Mouse (Mus musculus) lung, embryonic 15.5 days (tissue): ENCODE measurements around the gene Chl1. TPM values are rescaled to one million over a fixed set of nuclear protein-coding genes. Genes with fewer than 3 reads are reported as not detected.

Experiments used
- ATAC-seq: fragments of 200-750 bp; cut with Nextera tagmentation; 2 replicates; pipeline ENCODE4 v1.8.0; 2017; ENCODE audit warnings: moderate number of reproducible peaks, borderline replicate concordance; ENCODE audit not compliant: low FRiP score, low TSS enrichment; ENCODE audit errors: extremely low read depth
- H3K27ac ChIP-seq: fragments of 300-500 bp; sonication (generic); 2 replicates; pipeline ENCODE4 v1.5.1; 2015; ENCODE audit warnings: moderate library complexity, mild to moderate bottlenecking, inconsistent platforms
- H3K27me3 ChIP-seq: fragments of 300-500 bp; sonication (generic); 2 replicates; pipeline ENCODE4 v1.6.1; 2015; ENCODE audit warnings: inconsistent platforms
- H3K36me3 ChIP-seq: fragments of 300-500 bp; sonication (generic); 2 replicates; pipeline ENCODE4 v1.6.1; 2015; ENCODE audit warnings: inconsistent platforms
- H3K4me1 ChIP-seq: fragments of 300-500 bp; sonication (generic); 2 replicates; pipeline ENCODE4 v1.6.1; 2015; ENCODE audit warnings: inconsistent platforms
- H3K4me2 ChIP-seq: fragments of 300-500 bp; sonication (generic); 2 replicates; pipeline ENCODE4 v1.6.1; 2015; ENCODE audit warnings: inconsistent platforms, mild to moderate bottlenecking, moderate library complexity
- H3K4me3 ChIP-seq: fragments of 300-500 bp; sonication (generic); 2 replicates; pipeline ENCODE4 v1.5.1; 2015; ENCODE audit warnings: mild to moderate bottlenecking, inconsistent platforms
- H3K9ac ChIP-seq: fragments of 300-500 bp; sonication (generic); 2 replicates; pipeline ENCODE4 v1.6.1; 2015; ENCODE audit warnings: inconsistent platforms
- H3K9me3 ChIP-seq: fragments of 300-500 bp; sonication (generic); 2 replicates; pipeline ENCODE4 v1.6.1; 2016; ENCODE audit warnings: inconsistent platforms
- WGBS: fragments of 180-500 bp; shearing (Covaris S2); methylation state at CpG from one replicate; pipeline ENCODE4 v1.1.7; 2015; 5-methylcytosine and 5-hydroxymethylcytosine counted together
- polyA plus RNA-seq: library from polyadenylated mRNA; unstranded; fragments of >200 nt; fragmentation: Nextera tagmentation; extraction: Ambion mirVana; gene quantifications from 2 replicates; pipeline ENCODE4 v1.2.1, GENCODE M21; 2015

The Chl1 gene
- polyA plus RNA-seq, 1 experiment from 2014 or later = 0.56 TPM

GRCm38 (mm10) chr6:103513621-103514241 lies 3.3 kb downstream of the Chl1 start:
- no peak for ATAC-seq
- Histone ChIP-seq H3K4me3 (no peak overlapping the region), H3K9me3 (no peaks in the 10 kb centered on the region), H3K27me3 (peaks cover 40% of the 10 kb centered on the region), H3K36me3 (no peaks in the 10 kb centered on the region), H3K4me1 (peaks cover 12% of the 10 kb centered on the region; the same call in 1 of the 2 replicates), H3K9ac (no peak overlapping the region), H3K4me2 (no peak overlapping the region), H3K27ac (no peak overlapping the region)
- WGBS = 56% methylated on average over 8 of the region's 8 CpGs

- 52% methylated on average over 1 of the region's 1 CpGs for WGBS
- H3K9ac ChIP-seq = no peak overlapping the region
- H3K27me3 ChIP-seq = peaks cover 38% of the 10 kb centered on the region
Observed at GRCm38 (mm10) chr6:103514346-103514745, 4.0 kb downstream of the Chl1 start.

GRCm38 (mm10) chr6:103514756-103515155 lies 4.4 kb downstream of the Chl1 start:
- no peak for ATAC-seq

More at GRCm38 (mm10) chr6:103514346-103514745, 4.0 kb downstream of the Chl1 start:
- Histone ChIP-seq H3K4me1 (peaks cover 12% of the 10 kb centered on the region; the same call in 1 of the 2 replicates), H3K4me3 (no peak overlapping the region), H3K9me3 (no peaks in the 10 kb centered on the region), H3K27ac (no peak overlapping the region), H3K4me2 (no peak overlapping the region), H3K36me3 (no peaks in the 10 kb centered on the region)
- ATAC-seq = no peak

GRCm38 (mm10) chr6:103519596-103519995 lies 9.2 kb downstream of the Chl1 start:
- no peak overlapping the region for H3K9ac ChIP-seq
- H3K4me3 ChIP-seq = no peak overlapping the region
- no peak overlapping the region for H3K4me2 ChIP-seq
- ATAC-seq = no peak
- H3K27ac ChIP-seq = no peak overlapping the region
- H3K9me3 ChIP-seq = no peaks in the 10 kb centered on the region
- 67% methylated on average over 2 of the region's 2 CpGs for WGBS
- no peaks in the 10 kb centered on the region for H3K36me3 ChIP-seq
- no peaks in the 10 kb centered on the region for H3K27me3 ChIP-seq
- H3K4me1 ChIP-seq = no peaks in the 10 kb centered on the region

More at GRCm38 (mm10) chr6:103514756-103515155, 4.4 kb downstream of the Chl1 start:
- Histone ChIP-seq H3K4me2 (no peak overlapping the region), H3K9me3 (no peaks in the 10 kb centered on the region), H3K27me3 (peaks cover 34% of the 10 kb centered on the region), H3K27ac (no peak overlapping the region), H3K4me1 (peaks cover 12% of the 10 kb centered on the region; the same call in 1 of the 2 replicates), H3K9ac (no peak overlapping the region), H3K4me3 (no peak overlapping the region), H3K36me3 (no peaks in the 10 kb centered on the region)
- 83% methylated on average over 1 of the region's 1 CpGs for WGBS

DNA sequence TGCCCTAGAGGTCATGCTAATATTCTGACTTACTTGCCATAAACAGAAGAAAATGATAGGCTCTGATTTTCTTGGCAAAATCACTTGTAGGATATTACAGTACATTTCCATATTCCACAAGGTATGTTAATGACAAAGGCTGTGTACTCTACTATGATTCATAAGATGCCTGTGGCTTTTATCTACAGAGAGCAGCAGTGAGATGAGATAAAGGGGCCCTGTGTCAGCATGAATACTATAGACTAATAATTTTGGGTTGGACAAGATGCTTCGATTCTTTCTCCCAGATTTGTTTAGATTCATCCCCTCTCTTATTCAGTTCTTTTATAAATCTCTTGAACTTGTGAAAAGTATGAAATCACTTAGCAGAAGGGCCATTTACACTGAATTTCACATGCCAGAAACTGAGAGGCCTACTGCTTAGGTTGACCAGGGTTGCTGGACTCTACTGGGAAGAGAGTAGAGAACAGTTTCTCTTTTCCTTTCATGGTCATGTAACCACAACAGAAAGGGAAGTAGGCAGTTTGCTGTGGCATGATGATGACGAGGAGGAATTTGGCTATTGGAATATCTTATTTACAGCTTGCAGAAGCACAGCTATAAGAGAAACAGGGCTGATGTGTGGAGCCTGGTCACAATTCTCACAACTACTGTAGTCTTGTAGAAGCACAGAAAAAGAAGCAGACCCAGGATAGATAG lies 15.1 kb downstream of the Chl1 start:
- WGBS = 43% methylated on average over 2 of the region's 2 CpGs
- no peak overlapping the region for H3K9ac ChIP-seq
- H3K4me1 ChIP-seq = no peaks in the 10 kb centered on the region
- H3K4me3 ChIP-seq = no peak overlapping the region
- no peak overlapping the region for H3K4me2 ChIP-seq
- no peaks in the 10 kb centered on the region for H3K9me3 ChIP-seq
- H3K36me3 ChIP-seq = no peaks in the 10 kb centered on the region
- no peak overlapping the region for H3K27ac ChIP-seq
- no peaks in the 10 kb centered on the region for H3K27me3 ChIP-seq
- no peak for ATAC-seq

- WGBS = 67% methylated on average over 8 of the region's 8 CpGs
- H3K9ac ChIP-seq = no peak overlapping the region
- no peak overlapping the region for H3K4me3 ChIP-seq
- no peak overlapping the region for H3K4me2 ChIP-seq
- H3K36me3 ChIP-seq = no peaks in the 10 kb centered on the region
- H3K27me3 ChIP-seq = no peaks in the 10 kb centered on the region
- H3K9me3 ChIP-seq = no peaks in the 10 kb centered on the region
- H3K4me1 ChIP-seq = no peaks in the 10 kb centered on the region
- no peak overlapping the region for H3K27ac ChIP-seq
- no peak for ATAC-seq
Observed at GRCm38 (mm10) chr6:103526945-103527777, 16.8 kb downstream of the Chl1 start.

GRCm38 (mm10) chr6:103533048-103533447 lies 22.7 kb downstream of the Chl1 start:
- Histone ChIP-seq H3K27me3 (no peaks in the 10 kb centered on the region), H3K9me3 (no peaks in the 10 kb centered on the region), H3K36me3 (no peaks in the 10 kb centered on the region), H3K4me2 (no peak overlapping the region), H3K27ac (no peak overlapping the region), H3K9ac (no peak overlapping the region), H3K4me3 (no peak overlapping the region), H3K4me1 (no peaks in the 10 kb centered on the region)
- no peak for ATAC-seq

DNA sequence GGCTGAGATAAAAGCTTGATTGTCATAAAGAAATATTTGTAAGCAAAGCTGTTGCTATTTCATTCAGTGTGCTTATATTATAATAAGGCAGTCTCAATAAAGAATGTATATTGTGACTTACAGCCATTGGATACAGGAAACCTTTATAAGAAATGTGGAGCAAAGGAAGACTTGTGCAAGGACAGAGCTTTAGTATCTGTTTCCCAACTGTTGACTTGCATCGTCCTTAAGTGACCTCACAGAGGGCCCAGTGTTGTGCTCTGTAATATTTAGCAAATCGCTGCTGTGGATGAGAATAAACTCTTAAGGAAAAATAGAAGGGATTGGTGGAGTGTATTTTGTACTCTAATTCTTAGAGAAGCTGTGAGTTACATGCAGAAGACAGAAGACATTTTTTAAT lies 23.6 kb downstream of the Chl1 start:
- no peak for ATAC-seq

DNA sequence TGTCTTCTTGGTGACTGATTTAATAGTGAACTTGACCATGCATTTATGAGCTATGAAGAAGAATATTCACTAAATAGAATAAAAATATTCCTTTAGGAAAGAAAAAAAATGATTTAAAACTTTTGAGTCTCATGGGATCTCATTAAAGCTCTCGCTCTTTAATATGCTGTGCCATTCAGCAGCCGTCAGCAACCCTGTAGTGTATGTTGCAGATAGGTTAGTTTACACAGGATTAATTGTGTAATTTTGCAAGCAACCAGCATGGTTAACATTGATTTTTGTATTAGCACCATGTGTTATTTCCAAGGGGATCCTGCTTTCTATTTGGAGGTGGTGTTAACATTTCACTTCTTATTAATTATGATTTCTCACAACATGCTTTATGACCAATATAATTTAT lies 32.2 kb downstream of the Chl1 start:
- no peak overlapping the region for H3K27ac ChIP-seq
- H3K4me1 ChIP-seq = no peaks in the 10 kb centered on the region
- WGBS = 86% methylated on average over 2 of the region's 2 CpGs
- no peak overlapping the region for H3K9ac ChIP-seq
- H3K9me3 ChIP-seq = no peaks in the 10 kb centered on the region
- ATAC-seq = no peak
- H3K36me3 ChIP-seq = no peaks in the 10 kb centered on the region
- no peaks in the 10 kb centered on the region for H3K27me3 ChIP-seq
- no peak overlapping the region for H3K4me3 ChIP-seq
- no peak overlapping the region for H3K4me2 ChIP-seq

More for the DNA sequence above, 23.6 kb downstream of the Chl1 start:
- Histone ChIP-seq H3K27ac (no peak overlapping the region), H3K36me3 (no peaks in the 10 kb centered on the region), H3K4me1 (no peaks in the 10 kb centered on the region), H3K4me2 (no peak overlapping the region), H3K9ac (no peak overlapping the region), H3K4me3 (no peak overlapping the region), H3K9me3 (no peaks in the 10 kb centered on the region), H3K27me3 (no peaks in the 10 kb centered on the region)
- 76% methylated on average over 2 of the region's 2 CpGs for WGBS

DNA sequence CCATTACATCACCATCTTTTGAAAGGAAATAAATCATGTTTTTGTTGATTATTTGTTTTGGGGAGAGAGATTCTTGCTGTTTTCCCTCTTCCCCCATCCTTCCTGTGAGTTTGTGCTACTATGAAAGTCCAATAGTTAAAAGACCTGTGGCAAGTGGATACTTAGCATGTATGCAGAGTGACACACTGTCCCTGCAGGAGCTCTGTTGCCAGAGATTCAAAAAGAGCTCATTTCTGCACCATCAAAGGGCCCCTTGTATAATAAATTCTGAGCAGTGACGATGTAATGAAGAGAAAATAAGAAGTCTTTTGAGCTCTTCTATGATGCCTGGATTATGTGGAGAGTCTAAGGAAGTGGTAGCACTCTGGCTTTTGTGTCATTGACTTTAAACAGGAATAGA lies 33.4 kb downstream of the Chl1 start:
- Histone ChIP-seq H3K9me3 (no peaks in the 10 kb centered on the region), H3K4me2 (no peak overlapping the region), H3K27me3 (no peaks in the 10 kb centered on the region), H3K9ac (no peak overlapping the region), H3K4me3 (no peak overlapping the region), H3K27ac (no peak overlapping the region), H3K36me3 (no peaks in the 10 kb centered on the region), H3K4me1 (no peaks in the 10 kb centered on the region)
- no peak for ATAC-seq
- WGBS = 61% methylated on average over 1 of the region's 1 CpGs

DNA sequence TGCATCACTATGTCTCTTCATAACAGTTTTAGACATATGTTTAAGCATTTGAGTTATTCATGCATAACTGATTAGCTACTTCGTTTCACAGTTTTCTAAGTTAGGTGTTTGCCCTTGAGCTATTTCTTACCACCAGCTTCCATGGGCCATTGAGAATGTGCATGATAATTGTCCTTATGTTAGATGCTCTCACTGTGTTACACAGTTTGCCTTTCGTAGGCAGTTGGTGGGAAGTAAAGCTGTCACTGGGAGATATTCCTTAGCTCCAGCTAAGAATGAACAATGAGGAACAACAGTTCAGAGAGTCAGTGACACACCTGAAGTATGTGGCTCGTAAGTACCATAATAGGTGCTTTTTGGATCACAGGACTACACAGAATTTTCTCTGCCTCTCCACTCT lies 35.9 kb downstream of the Chl1 start:
- no peak overlapping the region for H3K4me2 ChIP-seq
- H3K36me3 ChIP-seq = no peaks in the 10 kb centered on the region
- H3K4me1 ChIP-seq = no peaks in the 10 kb centered on the region
- H3K27ac ChIP-seq = no peak overlapping the region
- ATAC-seq = no peak
- H3K9ac ChIP-seq = no peak overlapping the region
- 73% methylated on average over 3 of the region's 3 CpGs for WGBS
- no peaks in the 10 kb centered on the region for H3K27me3 ChIP-seq
- H3K9me3 ChIP-seq = no peaks in the 10 kb centered on the region
- no peak overlapping the region for H3K4me3 ChIP-seq

DNA sequence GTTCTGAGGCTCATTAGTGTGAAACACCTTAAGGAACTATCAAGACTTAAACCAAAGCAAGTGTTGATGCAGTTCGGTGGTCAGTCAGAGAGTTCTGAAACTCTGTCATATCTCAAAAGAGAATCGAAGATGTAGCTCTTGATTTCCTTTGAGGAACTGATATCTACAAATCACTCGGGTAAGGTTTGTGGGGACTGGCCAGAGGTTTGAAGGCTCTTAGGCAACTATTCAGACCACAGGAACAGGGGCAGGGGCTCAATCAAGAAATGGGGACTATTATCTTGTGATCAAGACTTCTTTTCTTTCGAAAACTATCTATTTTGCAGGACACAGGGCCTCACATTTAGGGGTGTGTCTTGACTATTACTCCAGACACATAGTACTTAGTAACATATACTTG lies 39.5 kb downstream of the Chl1 start:
- ATAC-seq = no peak
- H3K9me3 ChIP-seq = no peaks in the 10 kb centered on the region
- H3K27me3 ChIP-seq = no peaks in the 10 kb centered on the region
- no peak overlapping the region for H3K4me2 ChIP-seq
- WGBS = 78% methylated on average over 4 of the region's 4 CpGs
- no peaks in the 10 kb centered on the region for H3K4me1 ChIP-seq
- H3K36me3 ChIP-seq = no peaks in the 10 kb centered on the region
- H3K9ac ChIP-seq = no peak overlapping the region
- H3K27ac ChIP-seq = no peak overlapping the region
- H3K4me3 ChIP-seq = no peak overlapping the region
